Mouse (Mus musculus) small intestine, adult 2 months (tissue): Measurements from ENCODE around the gene Ptprn2.

ENCODE experiments used
- CTCF ChIP-seq: fragments of 200-500 bp; IDR thresholded peaks from 2 replicates; pipeline ENCODE4 v1.5.1; 2012; ENCODE audit warnings: low read depth, mild to moderate bottlenecking, control low read depth, inconsistent platforms, low read length, moderate library complexity, mixed read lengths; ENCODE audit not compliant: insufficient replicate concordance, insufficient read length; ENCODE audit errors: extremely low read depth
- POLR2A ChIP-seq: fragments of 200-500 bp; IDR thresholded peaks from 2 replicates; pipeline ENCODE4 v1.6.1; 2012; ENCODE audit warnings: low read depth, mild to moderate bottlenecking, control low read depth, inconsistent platforms, low read length, moderate library complexity

DNA sequence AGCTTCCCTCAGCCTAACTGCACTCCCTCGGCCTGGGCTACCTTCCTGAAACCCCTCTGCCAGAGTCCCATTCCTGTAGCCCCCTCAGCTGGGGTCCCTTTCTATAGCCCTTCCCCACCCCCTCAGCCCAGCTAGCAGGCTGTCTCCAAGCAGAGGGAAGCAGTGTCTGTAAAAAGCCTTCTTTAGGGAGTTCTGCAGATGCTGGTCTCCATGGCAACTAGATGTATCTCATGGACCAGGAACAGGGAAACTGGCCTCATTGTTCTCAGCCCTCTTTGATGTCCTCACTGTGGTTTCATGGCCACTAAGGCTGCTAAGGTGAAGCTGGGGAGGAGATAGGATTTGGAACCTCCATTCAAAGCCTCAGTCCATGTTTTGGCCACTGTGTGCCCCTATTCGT is 423.1 kb downstream of the Ptprn2 start:
- TF ChIP-seq POLR2A (no peak), CTCF (no peak)
